Mouse (Mus musculus) stomach, postnatal 0 days (tissue): ENCODE data around the gene Myh7b.

Experiments used
- CTCF ChIP-seq: IDR thresholded peaks from 2 replicates; pipeline ENCODE4 v1.5.1; 2016; ENCODE audit warnings: antibody characterized with exemption, low read depth, mild to moderate bottlenecking, moderate library complexity
- EP300 ChIP-seq: optimal IDR thresholded peaks from 2 replicates; pipeline ENCODE3; 2016; ENCODE audit warnings: antibody characterized with exemption

DNA sequence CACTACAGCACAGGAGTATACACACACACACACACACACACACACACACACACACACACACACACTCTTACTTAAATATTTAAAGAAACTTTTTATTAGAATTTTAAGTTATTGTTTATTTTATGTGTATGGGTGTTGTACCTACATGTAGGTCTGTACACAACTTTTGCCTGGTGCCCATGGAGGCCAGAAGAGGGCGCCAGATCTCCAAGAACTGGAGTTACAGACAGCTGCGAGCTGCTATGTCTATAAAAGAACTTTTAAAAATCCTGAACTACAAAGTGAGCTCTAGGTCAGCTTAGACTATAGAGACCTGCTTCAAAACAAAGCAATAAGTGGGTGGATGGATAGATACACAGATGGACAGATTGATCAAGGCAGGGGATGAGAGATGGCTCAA, 62.5 kb downstream of the Myh7b start:
- TF ChIP-seq CTCF, result peak; percentile 78
- no peak for TF ChIP-seq EP300
